Mouse (Mus musculus): ENCODE measurements at regions not wholly inside any gene's neighbourhood (a gene's known extent, or its start where the extent isn't known, plus 50 kb on each side); places are given as distances from the start of the nearest gene placed in this dataset.

DNA sequence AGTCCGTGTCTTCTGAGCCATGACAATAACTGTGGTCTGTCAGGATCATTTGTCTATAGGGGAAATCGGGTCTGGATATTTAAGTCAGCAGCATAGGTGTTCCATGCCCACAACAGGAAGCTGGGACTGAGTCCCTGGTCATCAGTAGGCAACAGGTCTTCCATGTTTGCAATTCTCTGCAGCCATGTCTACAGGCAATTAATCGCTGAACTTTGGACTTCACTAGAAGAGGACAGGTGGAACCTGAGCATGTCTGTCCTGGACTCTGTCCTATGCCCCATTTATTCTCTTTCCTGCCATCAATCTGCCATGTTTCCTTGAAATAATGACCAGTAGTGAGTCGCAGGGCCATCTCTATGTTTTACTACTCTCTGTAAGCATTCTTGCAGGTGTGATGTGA lies 54.9 kb downstream of the Cyp2d40 start:
- no peak overlapping the region for H3K9ac ChIP-seq (replicated peaks)
- H3K4me1 ChIP-seq (ENCODE audit: insufficient read depth), result no peaks in the 10 kb centered on the region
- H3K27me3 ChIP-seq (ENCODE audit: insufficient read depth, low read length), result no peaks in the 10 kb centered on the region
- DNase-seq (no peak), ATAC-seq (no peak)
- no peak overlapping the region for H3K27ac ChIP-seq (ENCODE audit: low read depth)
- no peak overlapping the region for H3K4me2 ChIP-seq (ENCODE audit: low read depth, low read length)
- no peaks in the 10 kb centered on the region for H3K36me3 ChIP-seq (replicated peaks; ENCODE audit: insufficient read depth, low read length)
- WGBS (ENCODE audit: insufficient replicate concordance), result 75% methylated on average over 4 of the region's 4 CpGs
- no peaks in the 10 kb centered on the region for H3K9me3 ChIP-seq (ENCODE audit: low read length)
- TF ChIP-seq CTCF (IDR thresholded peaks at IDR 0.05; ENCODE audit: low read depth), result no peak
- TF ChIP-seq EP300 (IDR thresholded peaks at IDR 0.05; ENCODE audit: low read depth), result no peak
- H3K4me3 ChIP-seq (ENCODE audit: low read depth, low read length), result no peak overlapping the region

- Histone ChIP-seq H3K4me1 (ENCODE audit: insufficient read depth) (no peaks in the 10 kb centered on the region), H3K27me3 (ENCODE audit: insufficient read depth, low read length) (no peaks in the 10 kb centered on the region), H3K9ac (replicated peaks) (no peak overlapping the region), H3K9me3 (ENCODE audit: low read length) (no peaks in the 10 kb centered on the region), H3K27ac (ENCODE audit: low read depth) (no peak overlapping the region), H3K4me3 (ENCODE audit: low read depth, low read length) (no peak overlapping the region), H3K36me3 (replicated peaks; ENCODE audit: insufficient read depth, low read length) (no peaks in the 10 kb centered on the region), H3K4me2 (ENCODE audit: low read depth, low read length) (no peak overlapping the region)
- no peak for DNase-seq
- ATAC-seq, result no peak
- TF ChIP-seq EP300 (IDR thresholded peaks at IDR 0.05; ENCODE audit: low read depth) (no peak), CTCF (IDR thresholded peaks at IDR 0.05; ENCODE audit: low read depth) (no peak)
- 73% methylated on average over 1 of the region's 1 CpGs for WGBS (ENCODE audit: insufficient replicate concordance)
Observed at GRCm38 (mm10) chr15:82707906-82708305, 56.1 kb downstream of the Cyp2d40 start.

GRCm38 (mm10) chr15:82707221-82707620 lies 56.8 kb downstream of the Cyp2d40 start:
- no peak for TF ChIP-seq EP300 (IDR thresholded peaks at IDR 0.05; ENCODE audit: low read depth)
- no peak for TF ChIP-seq CTCF (IDR thresholded peaks at IDR 0.05; ENCODE audit: low read depth)
- no peak overlapping the region for H3K4me3 ChIP-seq (ENCODE audit: low read depth, low read length)
- no peak overlapping the region for H3K9ac ChIP-seq (replicated peaks)
- no peak overlapping the region for H3K4me2 ChIP-seq (ENCODE audit: low read depth, low read length)
- DNase-seq, result no peak
- H3K36me3 ChIP-seq (replicated peaks; ENCODE audit: insufficient read depth, low read length), result no peaks in the 10 kb centered on the region
- no peak overlapping the region for H3K27ac ChIP-seq (ENCODE audit: low read depth)
- H3K27me3 ChIP-seq (ENCODE audit: insufficient read depth, low read length), result no peaks in the 10 kb centered on the region
- ATAC-seq, result peak; percentile 57
- WGBS (ENCODE audit: insufficient replicate concordance), result 54% methylated on average over 3 of the region's 3 CpGs
- no peaks in the 10 kb centered on the region for H3K4me1 ChIP-seq (ENCODE audit: insufficient read depth)
- H3K9me3 ChIP-seq (ENCODE audit: low read length), result no peaks in the 10 kb centered on the region

DNA sequence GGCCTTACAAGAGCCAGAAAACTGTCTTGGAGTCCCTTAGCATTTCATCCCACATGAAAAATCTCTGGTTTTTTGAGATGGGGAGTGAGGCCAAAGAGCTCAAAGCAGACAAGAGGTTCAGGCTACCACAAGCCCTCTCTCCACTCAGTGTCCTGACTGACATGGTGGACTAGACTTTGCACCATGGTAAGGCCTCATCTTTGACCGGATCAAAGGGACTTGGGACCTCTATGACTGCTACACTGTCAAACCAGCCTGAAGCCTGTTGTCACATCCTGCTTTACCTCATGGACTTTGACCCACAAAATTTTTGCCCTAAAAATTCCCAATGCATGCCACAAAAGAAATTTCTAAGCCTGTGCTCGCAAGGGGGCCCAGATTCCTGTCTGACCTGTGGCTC lies 57.3 kb downstream of the Cyp2d40 start:
- Histone ChIP-seq H3K4me1 (ENCODE audit: insufficient read depth) (no peaks in the 10 kb centered on the region), H3K36me3 (replicated peaks; ENCODE audit: insufficient read depth, low read length) (no peaks in the 10 kb centered on the region), H3K4me2 (ENCODE audit: low read depth, low read length) (no peak overlapping the region), H3K27ac (ENCODE audit: low read depth) (peak overlapping the region; percentile 19; the same call in 1 of the 2 replicates), H3K9me3 (ENCODE audit: low read length) (no peaks in the 10 kb centered on the region), H3K9ac (replicated peaks) (no peak overlapping the region), H3K27me3 (ENCODE audit: insufficient read depth, low read length) (no peaks in the 10 kb centered on the region), H3K4me3 (ENCODE audit: low read depth, low read length) (no peak overlapping the region)
- DNase-seq, result no peak
- peak; percentile 82 for ATAC-seq
- 69% methylated on average over 2 of the region's 2 CpGs for WGBS (ENCODE audit: insufficient replicate concordance)
- no peak for TF ChIP-seq CTCF (IDR thresholded peaks at IDR 0.05; ENCODE audit: low read depth)
- no peak for TF ChIP-seq EP300 (IDR thresholded peaks at IDR 0.05; ENCODE audit: low read depth)

DNA sequence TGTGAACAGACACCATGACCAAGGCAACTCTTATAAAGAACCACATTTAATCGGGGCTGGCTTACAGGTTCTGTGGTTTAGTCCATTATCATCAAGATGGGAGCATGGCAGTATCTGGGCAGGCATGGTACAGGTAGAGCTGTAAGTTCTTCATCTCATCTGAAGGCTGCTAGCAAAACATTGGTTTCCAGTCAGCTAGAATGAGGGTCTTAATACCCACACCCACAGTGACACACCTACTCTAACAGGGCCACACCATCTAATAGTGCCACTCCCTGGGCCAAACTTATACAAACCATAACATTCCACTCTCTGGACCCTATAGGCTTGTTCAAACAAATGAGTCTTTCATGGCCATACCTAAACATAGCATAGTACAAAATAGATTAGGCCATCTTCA lies 61.9 kb downstream of the Cyp2d40 start:
- H3K4me1 ChIP-seq (ENCODE audit: insufficient read depth), result no peaks in the 10 kb centered on the region
- H3K9me3 ChIP-seq (ENCODE audit: low read length), result no peaks in the 10 kb centered on the region
- ATAC-seq (no peak), DNase-seq (no peak)
- H3K27ac ChIP-seq (ENCODE audit: low read depth), result no peak overlapping the region
- no peaks in the 10 kb centered on the region for H3K27me3 ChIP-seq (ENCODE audit: insufficient read depth, low read length)
- no peak overlapping the region for H3K4me3 ChIP-seq (ENCODE audit: low read depth, low read length)
- no peak overlapping the region for H3K9ac ChIP-seq (replicated peaks)
- 67% methylated on average over 1 of the region's 1 CpGs for WGBS (ENCODE audit: insufficient replicate concordance)
- TF ChIP-seq CTCF (IDR thresholded peaks at IDR 0.05; ENCODE audit: low read depth) (no peak), EP300 (IDR thresholded peaks at IDR 0.05; ENCODE audit: low read depth) (no peak)
- H3K36me3 ChIP-seq (replicated peaks; ENCODE audit: insufficient read depth, low read length), result no peaks in the 10 kb centered on the region
- no peak overlapping the region for H3K4me2 ChIP-seq (ENCODE audit: low read depth, low read length)

DNA sequence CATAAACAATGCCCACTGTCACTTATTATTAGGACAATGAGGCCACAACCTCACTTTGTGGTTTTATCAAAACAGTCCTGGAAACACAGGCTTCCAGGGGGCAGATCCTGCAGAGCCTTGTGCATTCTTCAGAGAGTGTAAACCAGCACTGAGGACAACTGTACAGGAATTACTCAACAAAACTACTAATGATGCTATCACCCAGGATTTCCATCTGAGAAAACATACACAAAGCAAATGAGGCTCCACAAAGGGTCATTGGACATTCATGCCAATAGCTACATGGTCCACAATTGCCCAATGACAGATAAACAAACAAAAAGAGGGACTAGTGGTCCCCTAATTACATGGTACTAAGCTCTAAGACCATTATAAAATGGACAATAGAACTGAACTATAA lies 68.2 kb downstream of the Cyp2d40 start:
- Histone ChIP-seq H3K4me1 (ENCODE audit: insufficient read depth) (peaks cover 6% of the 10 kb centered on the region), H3K9ac (replicated peaks) (no peak overlapping the region), H3K27ac (ENCODE audit: low read depth) (peak overlapping the region; percentile 73), H3K27me3 (ENCODE audit: insufficient read depth, low read length) (no peaks in the 10 kb centered on the region), H3K4me2 (ENCODE audit: low read depth, low read length) (no peak overlapping the region), H3K9me3 (ENCODE audit: low read length) (no peaks in the 10 kb centered on the region), H3K36me3 (replicated peaks; ENCODE audit: insufficient read depth, low read length) (no peaks in the 10 kb centered on the region), H3K4me3 (ENCODE audit: low read depth, low read length) (no peak overlapping the region)
- TF ChIP-seq CTCF (IDR thresholded peaks at IDR 0.05; ENCODE audit: low read depth) (no peak), EP300 (IDR thresholded peaks at IDR 0.05; ENCODE audit: low read depth) (no peak)
- no peak for DNase-seq
- no peak for ATAC-seq

DNA sequence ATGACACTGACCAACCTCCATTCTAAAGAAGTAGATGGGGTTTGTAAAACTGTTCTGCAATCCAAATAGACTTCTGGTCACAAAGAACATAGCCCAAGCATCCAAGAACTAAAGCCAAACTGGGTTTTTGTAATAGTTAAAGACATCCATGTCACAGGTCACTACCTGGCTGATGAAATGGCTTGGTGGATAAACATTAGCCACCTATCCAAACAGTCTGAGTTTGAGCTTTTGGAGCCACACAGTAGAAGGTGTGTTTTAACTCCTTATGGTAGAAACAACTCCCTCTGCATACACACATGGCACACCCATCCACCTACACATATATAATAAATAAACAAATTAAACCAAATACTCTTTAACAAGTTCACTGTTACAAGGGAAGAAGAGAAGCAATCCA lies 68.7 kb downstream of the Cyp2d40 start:
- Histone ChIP-seq H3K9ac (replicated peaks) (no peak overlapping the region), H3K27me3 (ENCODE audit: insufficient read depth, low read length) (no peaks in the 10 kb centered on the region)
- TF ChIP-seq EP300 (IDR thresholded peaks at IDR 0.05; ENCODE audit: low read depth) (peak; percentile 36; the same call in 1 of the 2 replicates), CTCF (IDR thresholded peaks at IDR 0.05; ENCODE audit: low read depth) (no peak)

More for the DNA sequence above, 68.7 kb downstream of the Cyp2d40 start:
- Histone ChIP-seq H3K4me1 (ENCODE audit: insufficient read depth) (peaks cover 6% of the 10 kb centered on the region), H3K4me2 (ENCODE audit: low read depth, low read length) (no peak overlapping the region), H3K4me3 (ENCODE audit: low read depth, low read length) (no peak overlapping the region), H3K27ac (ENCODE audit: low read depth) (peak overlapping the region; percentile 85), H3K9me3 (ENCODE audit: low read length) (no peaks in the 10 kb centered on the region), H3K36me3 (replicated peaks; ENCODE audit: insufficient read depth, low read length) (no peaks in the 10 kb centered on the region)
- DNase-seq (no peak), ATAC-seq (peak; percentile 83)
